Mouse (Mus musculus): ENCODE measurements around the gene Snx1. TPM values are rescaled to one million over a fixed set of nuclear protein-coding genes. Genes with fewer than 3 reads are reported as not detected.

Gene Snx1
- total and polyA plus RNA-seq, 3 experiments: 86.4 to 186 (median 110) TPM

DNA sequence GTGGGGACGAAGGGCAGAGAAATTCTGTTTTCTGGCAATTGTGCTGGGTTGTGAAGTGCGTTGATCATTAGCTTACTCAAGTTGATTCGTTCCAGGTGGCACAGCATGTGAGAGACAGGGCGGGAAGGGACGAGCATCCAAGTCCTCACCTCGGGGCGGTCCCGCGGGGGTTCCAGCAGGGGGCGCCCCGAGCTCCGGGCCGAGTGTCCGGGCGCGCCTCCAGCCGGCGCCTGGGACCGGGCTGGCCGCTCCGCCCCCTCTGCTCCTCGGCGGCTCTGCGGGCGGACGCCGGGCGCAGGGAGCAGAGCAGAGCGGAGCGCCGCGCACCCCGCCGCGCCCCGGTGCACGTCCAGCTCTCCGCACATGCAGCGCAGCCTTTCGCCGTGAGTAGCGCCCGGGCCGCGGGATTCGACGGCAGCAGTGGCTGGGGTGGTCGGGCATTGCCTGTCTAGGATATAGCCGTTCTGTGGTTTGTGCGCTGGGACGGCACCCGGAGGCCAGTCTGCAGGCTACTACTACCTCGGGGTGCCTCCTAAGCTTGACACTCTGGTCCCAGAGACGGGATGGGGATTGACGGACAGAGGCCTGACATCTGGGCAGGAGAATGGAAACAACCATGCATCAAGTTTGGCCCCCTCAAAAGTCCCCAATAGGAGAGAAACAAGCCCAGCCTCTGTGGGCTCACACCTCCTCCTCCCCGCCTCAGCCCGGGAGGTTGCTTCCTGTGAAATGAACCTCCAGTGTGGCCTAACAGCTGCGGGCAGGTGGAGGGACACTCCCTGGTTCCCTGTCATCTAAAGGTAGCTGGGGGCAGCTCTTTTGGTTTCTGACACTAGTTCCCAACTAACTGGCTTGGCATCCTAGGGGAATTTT, 31.8 kb upstream of the Snx1 start, which contains the start of gene Dapk2:
Dapk2 (plus strand) TSS at position 266 of the 873 bp plus-strand sequence.
- dilution Hi-C loops (cut with MboI; ENCODE audit: extremely low pct_ligation_motif_present, extremely low pct_unique_long_range_greater_than_20kb, low sequenced_read_pairs): no loop called here
- peak; percentile 72 for DNase-seq (ENCODE audit: extremely low read depth)
- Histone ChIP-seq H3K9ac (ENCODE audit: insufficient read depth, low read depth) (peak within 1 kb of the TSS; percentile 68), H3K27me3 (replicated peaks) (no peaks in the 10 kb centered on the region), H3K79me2 (replicated peaks; ENCODE audit: control insufficient read depth, extremely low read depth, insufficient read depth, poor library complexity, severe bottlenecking) (peaks cover 8% of the 10 kb centered on the region; the same call in 1 of the 2 replicates), H3K36me3 (replicated peaks in 1 of 2; ENCODE audit: control insufficient read depth in 1 of 2, insufficient read depth in 1 of 2, low read length in 1 of 2) (peaks cover 0 to 20% of the 10 kb centered on the region in 2 experiments), H3K4me2 (ENCODE audit: insufficient read depth, low read depth, poor library complexity, severe bottlenecking) (peak within 1 kb of the TSS; percentile 35), H3K27ac (ENCODE audit: insufficient read depth, low read depth) (peak within 1 kb of the TSS; percentile 37), H3K4me3 (replicated peaks in 1 of 3; ENCODE audit: low read depth in 2 of 3, low read length in 2 of 3, poor library complexity in 1 of 3) (peak within 1 kb of the TSS; percentile 57 to 93 (median 78)), H3K4me1 (ENCODE audit: control insufficient read depth in 1 of 2, insufficient read depth in 2 of 2) (peaks cover 15 to 58% of the 10 kb centered on the region in 2 experiments), H3K9me3 (replicated peaks; ENCODE audit: low read length) (peaks cover 5% of the 10 kb centered on the region)
- in situ Hi-C loops (cut with MboI; ENCODE audit: low pct_ligation_motif_present, low pct_unique_long_range_greater_than_20kb, low sequenced_read_pairs): loop anchor here (10.0 to 25.0 kb wide), 2 partner anchors 127 to 254 kb away; no protein-coding TSS in a partner anchor
- peak; percentile 25; the same call in 1 of the 2 replicates for TF ChIP-seq HCFC1 (IDR thresholded peaks at IDR 0.05; ENCODE audit: low read depth, low read length)
- peak; percentile 63 for TF ChIP-seq MEF2A (IDR thresholded peaks at IDR 0.05; ENCODE audit: borderline replicate concordance, low read depth, low read length)
- no peak for TF ChIP-seq PAX5 (IDR thresholded peaks at IDR 0.05; ENCODE audit: low read length)
- peak; percentile 69 for TF ChIP-seq SMC3 (IDR thresholded peaks at IDR 0.05; ENCODE audit: low read depth, low read length)
- 0 out of 2 replicates have a peak, but pooled peaks have one; percentile 34 for TF ChIP-seq ZMIZ1 (IDR thresholded peaks at IDR 0.05; ENCODE audit: low read depth, low read length)
- no peak for TF ChIP-seq ETS1 (conservative IDR thresholded peaks at IDR 0.05; ENCODE audit: low read depth, low read length)
- TF ChIP-seq RAD21 (IDR thresholded peaks at IDR 0.05; ENCODE audit: low read depth, low read length): peak; percentile 63
- peak; percentile 38 for TF ChIP-seq BHLHE40 (IDR thresholded peaks at IDR 0.05; ENCODE audit: low read depth, low read length)
- TF ChIP-seq USF1 (IDR thresholded peaks at IDR 0.05; ENCODE audit: low read depth, low read length): no peak
- no peak for TF ChIP-seq JUN (IDR thresholded peaks at IDR 0.05; ENCODE audit: insufficient read depth, low read depth, low read length)
- peak; percentile 99 for TF ChIP-seq UBTF (IDR thresholded peaks at IDR 0.05; ENCODE audit: low read depth, low read length)
- no peak for TF ChIP-seq ZNF384 (IDR thresholded peaks at IDR 0.05; ENCODE audit: low read depth, low read length)
- 0 out of 2 replicates have a peak, but pooled peaks have one; percentile 51 for TF ChIP-seq NELFE (IDR thresholded peaks at IDR 0.05; ENCODE audit: low read depth, low read length)
- TF ChIP-seq GABPA (IDR thresholded peaks at IDR 0.05; ENCODE audit: insufficient replicate concordance, low read depth, low read length): no peak
- TF ChIP-seq ZKSCAN1 (IDR thresholded peaks at IDR 0.05; ENCODE audit: borderline replicate concordance, low read depth, low read length): no peak
- peak in 1 of 2 experiments; percentile 84; a peak in 3 of 4 replicates for TF ChIP-seq CTCF (conservative IDR thresholded peaks at IDR 0.05 in 1 of 2, IDR thresholded peaks at IDR 0.05 in 1 of 2; ENCODE audit: low read depth in 2 of 2, low read length in 2 of 2)
- no peak for TF ChIP-seq JUND (conservative IDR thresholded peaks at IDR 0.05; ENCODE audit: low read depth, low read length)
- TF ChIP-seq KAT2A (IDR thresholded peaks at IDR 0.05; ENCODE audit: insufficient replicate concordance, low read length): no peak
- TF ChIP-seq TCF12 (IDR thresholded peaks at IDR 0.05; ENCODE audit: low read depth, low read length): peak; percentile 44; the same call in 1 of the 2 replicates
- TF ChIP-seq USF2 (conservative IDR thresholded peaks at IDR 0.05; ENCODE audit: low read depth, low read length): no peak
- TF ChIP-seq IRF4 (IDR thresholded peaks at IDR 0.05; ENCODE audit: low read depth, low read length): peak; percentile 22
- TF ChIP-seq MAFK (IDR thresholded peaks at IDR 0.05; ENCODE audit: insufficient replicate concordance, low read length): no peak
- no peak for TF ChIP-seq RCOR1 (conservative IDR thresholded peaks at IDR 0.05; ENCODE audit: low read depth, low read length)
- TF ChIP-seq POLR2A (IDR thresholded peaks at IDR 0.05; ENCODE audit: low read depth, low read length): no peak
- TF ChIP-seq CHD2 (IDR thresholded peaks at IDR 0.05; ENCODE audit: low read length): 0 out of 2 replicates have a peak, but pooled peaks have one; percentile 20
- TF ChIP-seq CHD1 (IDR thresholded peaks at IDR 0.05; ENCODE audit: low read depth, low read length): no peak
- 0 out of 2 replicates have a peak, but pooled peaks have one; percentile 43 for TF ChIP-seq EP300 (IDR thresholded peaks at IDR 0.05; ENCODE audit: low read length)
- TF ChIP-seq MAZ (IDR thresholded peaks at IDR 0.05; ENCODE audit: low read depth, low read length): peak; percentile 61; the same call in 1 of the 2 replicates
- peak; percentile 48; the same call in 1 of the 2 replicates for TF ChIP-seq MYC (IDR thresholded peaks at IDR 0.05; ENCODE audit: low read depth, low read length)
- no peak for TF ChIP-seq TBP (conservative IDR thresholded peaks at IDR 0.05; ENCODE audit: low read depth, low read length)
- peak; percentile 57; the same call in 1 of the 2 replicates for TF ChIP-seq E2F4 (IDR thresholded peaks at IDR 0.05; ENCODE audit: insufficient replicate concordance, low read depth, low read length)
- TF ChIP-seq ZC3H11A (IDR thresholded peaks at IDR 0.05; ENCODE audit: low read depth, low read length): no peak
- peak; percentile 26; the same call in 1 of the 2 replicates for TF ChIP-seq SIN3A (IDR thresholded peaks at IDR 0.05; ENCODE audit: low read length)
- TF ChIP-seq POLR2AphosphoS2 (IDR thresholded peaks at IDR 0.05; ENCODE audit: low read depth, low read length): no peak
- TF ChIP-seq ELF1 (IDR thresholded peaks at IDR 0.05; ENCODE audit: low read depth, low read length): no peak
- TF ChIP-seq MAX (IDR thresholded peaks at IDR 0.05; ENCODE audit: low read length): peak; percentile 76
- peak; percentile 68 for TF ChIP-seq NRF1 (IDR thresholded peaks at IDR 0.05; ENCODE audit: low read depth, low read length)

All from CH12.LX (cell line).